Mouse (Mus musculus): ENCODE results near the gene Adgrf3.

The Adgrf3 gene

DNA sequence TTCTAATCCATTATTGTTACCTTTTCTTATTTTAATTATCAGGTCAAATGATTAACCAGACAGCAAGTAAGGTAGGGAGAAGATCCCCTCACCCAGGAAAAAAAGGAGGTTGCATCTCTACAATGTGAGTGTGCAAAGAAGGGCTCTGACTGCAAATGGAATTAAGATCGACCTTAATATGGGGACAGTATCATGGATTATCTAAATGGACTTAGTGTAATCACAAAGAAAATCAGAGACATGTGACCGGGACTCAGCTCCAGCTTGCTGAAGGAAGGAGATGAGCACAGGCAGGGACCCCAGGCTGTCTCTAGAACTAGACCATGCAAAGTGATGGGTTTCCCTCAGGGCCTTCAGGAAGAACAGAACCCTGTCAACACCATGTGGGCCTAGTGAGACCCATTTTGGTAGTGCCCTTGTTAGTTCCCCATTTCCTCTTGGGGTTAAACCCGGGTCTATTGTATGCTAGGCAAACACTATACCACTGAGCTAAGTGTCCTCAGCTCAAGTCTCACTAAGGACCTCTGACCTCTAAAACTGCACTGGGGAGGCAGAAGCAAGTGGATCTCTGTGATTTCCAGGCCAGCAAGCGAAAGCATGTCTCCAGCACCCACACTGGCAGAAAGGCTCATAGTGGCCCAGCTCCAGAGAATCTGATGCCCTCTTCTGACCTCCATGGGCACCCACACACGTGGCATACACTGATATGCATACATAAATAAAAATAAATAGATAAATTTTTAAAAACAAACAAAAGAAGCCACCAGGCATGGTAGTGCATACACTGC is 57.2 kb downstream of the Adgrf3 start:
- DNase-seq (ENCODE audit: low spot score) = no peak

- no peak for DNase-seq (ENCODE audit: low spot score)
These were observed 59.0 kb downstream of the Adgrf3 start for GRCm38 (mm10) chr5:30146526-30146925.

Data from ovary, adult 18-20 months (tissue).